Mouse (Mus musculus): ENCODE measurements around the gene I0C0044D17Rik.

DNA sequence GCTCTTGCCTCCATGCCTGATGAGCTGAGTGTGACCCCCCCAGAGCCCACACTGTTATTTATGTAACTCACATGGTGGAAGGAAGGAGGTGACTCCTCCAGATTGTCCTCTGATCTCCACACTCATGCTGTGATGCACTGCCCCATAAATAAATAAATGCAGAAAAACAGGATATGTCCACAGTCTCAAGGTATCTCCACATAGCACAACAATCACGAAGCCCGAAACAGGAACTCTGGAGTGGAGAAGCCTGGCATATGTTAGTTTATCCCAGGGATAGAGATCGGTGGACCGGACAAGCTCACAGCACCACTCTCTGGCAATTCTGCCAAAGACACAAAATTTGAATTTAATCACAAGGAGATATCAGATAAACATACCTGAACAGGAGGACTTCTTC is 30.3 kb upstream of the I0C0044D17Rik start:
- no peak for TF ChIP-seq ZC3H11A (IDR thresholded peaks at IDR 0.05; ENCODE audit: borderline replicate concordance, low read depth, low read length)
- TF ChIP-seq HCFC1 (IDR thresholded peaks at IDR 0.05; ENCODE audit: borderline replicate concordance, insufficient read depth, low read length): no peak

Measured in ES-E14 (cell line).